Mouse (Mus musculus) E14TG2a.4 (cell line): ENCODE data around the gene Ubc.

ENCODE experiments used
- H3K27me3 ChIP-seq: 2 replicates; pipeline ENCODE4 v1.6.1; 2014; ENCODE audit warnings: low read length, control low read depth; ENCODE audit not compliant: insufficient read depth
- H3K36me3 ChIP-seq: 2 replicates; pipeline ENCODE4 v1.6.1; 2014; ENCODE audit warnings: low read length, control low read depth; ENCODE audit not compliant: insufficient read depth
- H3K4me1 ChIP-seq: replicated peaks from 2 replicates; pipeline ENCODE4 v1.6.1; 2014; ENCODE audit warnings: low read depth, low read length, control low read depth
- H3K4me3 ChIP-seq: replicated peaks from 2 replicates; pipeline ENCODE4 v1.5.1; 2014; ENCODE audit warnings: mild to moderate bottlenecking, low read length
- H3K9me3 ChIP-seq: 2 replicates; pipeline ENCODE4 v1.6.1; 2014; ENCODE audit warnings: low read length, control low read depth
- CTCF ChIP-seq: conservative IDR thresholded peaks from 2 replicates; pipeline ENCODE4 v1.5.1; 2014; ENCODE audit warnings: low read length
- NANOG ChIP-seq: IDR thresholded peaks from 2 replicates; pipeline ENCODE4 v1.6.1; 2014; ENCODE audit warnings: borderline replicate concordance, low read length, mixed read lengths
- POU5F1 ChIP-seq: IDR thresholded peaks from 2 replicates; pipeline ENCODE4 v1.6.1; 2014; ENCODE audit warnings: low read length, borderline replicate concordance

Ubc gene

DNA sequence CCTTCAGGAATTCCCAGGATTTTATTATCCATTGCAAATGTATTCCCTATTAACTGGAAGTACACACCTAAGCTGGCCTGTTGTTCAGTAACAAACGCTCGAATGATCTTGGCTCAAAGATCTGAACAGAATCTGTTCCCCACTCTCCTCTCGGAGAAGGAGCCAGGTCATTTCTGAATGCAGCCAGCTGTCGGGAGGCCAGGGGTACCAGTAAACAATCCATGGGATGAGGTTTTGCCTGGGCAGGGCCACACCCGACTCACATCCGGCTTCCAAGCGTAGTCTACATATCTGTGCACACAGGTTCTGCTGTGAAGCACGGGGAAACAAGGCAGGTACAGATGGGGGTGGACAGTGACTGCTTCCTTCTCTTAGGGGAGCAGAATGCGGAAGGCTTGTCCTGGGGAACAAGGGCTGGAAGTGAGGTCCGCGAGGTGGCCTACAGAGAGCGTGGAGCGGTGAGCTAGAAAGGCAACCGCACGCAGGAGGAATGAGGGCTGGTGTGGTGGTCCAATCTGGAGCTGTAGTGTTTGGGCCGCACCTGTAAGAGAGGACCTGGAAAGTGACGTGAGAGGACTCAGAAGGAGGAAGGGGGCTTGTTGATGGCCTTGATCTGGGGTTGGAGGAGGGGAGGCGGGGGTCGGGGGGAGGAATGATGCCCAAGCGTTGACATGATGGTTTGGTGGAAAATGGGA, 16.5 kb upstream of the Ubc start:
- Histone ChIP-seq H3K4me3 (peak overlapping the region; percentile 86), H3K4me1 (peaks cover 73% of the 10 kb centered on the region), H3K9me3 (no peaks in the 10 kb centered on the region), H3K27me3 (no peaks in the 10 kb centered on the region), H3K36me3 (no peaks in the 10 kb centered on the region)
- TF ChIP-seq NANOG (no peak), CTCF (no peak), POU5F1 (no peak)

DNA sequence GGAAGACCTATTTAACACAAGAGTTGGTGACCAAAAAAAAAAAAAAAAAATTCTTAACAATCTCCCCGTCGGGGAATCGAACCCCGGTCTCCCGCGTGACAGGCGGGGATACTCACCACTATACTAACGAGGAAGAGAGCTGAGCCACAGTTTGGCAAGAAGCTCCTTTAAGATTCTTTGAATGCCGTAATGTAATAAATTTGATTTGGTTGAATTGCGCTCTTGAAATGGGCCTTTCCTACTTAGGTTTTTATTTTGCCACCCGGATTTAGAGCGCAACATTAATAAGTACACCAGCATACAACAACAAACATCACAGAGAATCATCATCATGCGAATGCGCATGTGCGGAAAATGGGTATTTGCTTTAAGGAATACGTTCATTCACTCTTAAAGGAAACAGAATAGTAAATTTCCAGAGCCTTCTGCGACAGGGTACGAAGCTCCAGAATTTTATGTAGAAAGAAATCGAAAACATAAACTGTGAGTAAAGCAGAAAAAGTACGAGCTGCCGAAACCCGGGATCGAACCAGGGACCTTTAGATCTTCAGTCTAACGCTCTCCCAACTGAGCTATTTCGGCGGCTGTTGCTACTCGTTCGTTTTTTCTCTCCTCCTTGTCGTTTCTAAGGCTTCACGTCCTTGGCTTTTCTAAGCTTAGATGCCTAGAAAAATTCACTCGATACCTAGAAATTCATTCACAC, 15.7 kb upstream of the Ubc start:
- Histone ChIP-seq H3K4me1 (peaks cover 78% of the 10 kb centered on the region), H3K27me3 (no peaks in the 10 kb centered on the region), H3K36me3 (no peaks in the 10 kb centered on the region), H3K4me3 (peak overlapping the region; percentile 86), H3K9me3 (no peaks in the 10 kb centered on the region)
- no peak for TF ChIP-seq POU5F1
- no peak for TF ChIP-seq CTCF
- TF ChIP-seq NANOG, result no peak

DNA sequence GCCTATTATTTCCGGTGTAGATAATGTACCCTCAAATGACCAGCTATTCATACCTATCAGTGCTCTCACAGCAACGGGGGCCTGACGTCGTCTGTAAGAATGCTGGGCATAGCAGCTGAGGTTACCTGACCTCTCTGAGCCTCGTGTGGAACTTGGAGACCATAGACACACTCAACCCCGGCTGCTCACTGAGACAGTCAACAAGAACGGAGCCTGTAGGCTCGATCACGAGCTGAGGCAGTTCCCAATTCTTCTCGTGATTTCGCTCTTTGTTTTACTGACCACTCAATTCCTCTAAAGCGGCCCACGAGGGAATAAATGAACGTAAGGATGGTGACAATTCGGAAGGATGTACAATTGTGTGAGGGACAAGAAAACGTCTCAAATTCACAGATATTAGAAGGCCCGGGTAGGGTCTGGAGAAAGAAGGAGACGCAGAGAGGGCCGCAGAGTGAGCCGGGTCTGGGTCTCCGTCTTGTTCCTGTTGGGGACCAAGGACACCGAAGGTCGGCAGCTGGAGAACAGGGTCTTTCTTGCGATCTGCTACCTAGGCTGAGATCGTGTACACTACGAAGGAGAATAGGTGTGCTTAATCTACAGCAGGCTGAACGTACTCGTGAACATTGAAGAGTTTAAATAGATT, 15.0 kb upstream of the Ubc start:
- Histone ChIP-seq H3K9me3 (no peaks in the 10 kb centered on the region), H3K27me3 (no peaks in the 10 kb centered on the region), H3K4me1 (peaks cover 73% of the 10 kb centered on the region), H3K36me3 (no peaks in the 10 kb centered on the region), H3K4me3 (peak overlapping the region; percentile 86)
- no peak for TF ChIP-seq NANOG
- TF ChIP-seq CTCF, result no peak
- no peak for TF ChIP-seq POU5F1

DNA sequence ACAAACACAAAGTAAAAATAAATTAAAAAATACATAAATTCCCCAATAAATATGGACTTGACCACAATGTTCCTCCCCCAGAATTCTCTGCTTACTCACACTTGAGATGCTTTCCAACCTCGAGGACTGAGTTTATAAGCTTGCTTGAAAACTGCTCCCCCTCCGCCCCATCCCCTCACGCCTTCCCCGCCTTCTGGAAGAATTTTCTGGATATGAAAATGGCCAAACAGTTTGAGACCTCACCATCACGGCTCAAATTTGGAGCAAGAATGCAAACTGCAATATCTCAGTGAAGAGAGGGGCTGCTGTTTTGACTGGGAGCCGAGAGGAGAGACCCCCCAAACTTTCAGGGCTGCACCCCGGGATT, 14.5 kb upstream of the Ubc start:
- H3K27me3 ChIP-seq, result no peaks in the 10 kb centered on the region
- H3K4me1 ChIP-seq, result peaks cover 68% of the 10 kb centered on the region
- H3K36me3 ChIP-seq, result no peaks in the 10 kb centered on the region

DNA sequence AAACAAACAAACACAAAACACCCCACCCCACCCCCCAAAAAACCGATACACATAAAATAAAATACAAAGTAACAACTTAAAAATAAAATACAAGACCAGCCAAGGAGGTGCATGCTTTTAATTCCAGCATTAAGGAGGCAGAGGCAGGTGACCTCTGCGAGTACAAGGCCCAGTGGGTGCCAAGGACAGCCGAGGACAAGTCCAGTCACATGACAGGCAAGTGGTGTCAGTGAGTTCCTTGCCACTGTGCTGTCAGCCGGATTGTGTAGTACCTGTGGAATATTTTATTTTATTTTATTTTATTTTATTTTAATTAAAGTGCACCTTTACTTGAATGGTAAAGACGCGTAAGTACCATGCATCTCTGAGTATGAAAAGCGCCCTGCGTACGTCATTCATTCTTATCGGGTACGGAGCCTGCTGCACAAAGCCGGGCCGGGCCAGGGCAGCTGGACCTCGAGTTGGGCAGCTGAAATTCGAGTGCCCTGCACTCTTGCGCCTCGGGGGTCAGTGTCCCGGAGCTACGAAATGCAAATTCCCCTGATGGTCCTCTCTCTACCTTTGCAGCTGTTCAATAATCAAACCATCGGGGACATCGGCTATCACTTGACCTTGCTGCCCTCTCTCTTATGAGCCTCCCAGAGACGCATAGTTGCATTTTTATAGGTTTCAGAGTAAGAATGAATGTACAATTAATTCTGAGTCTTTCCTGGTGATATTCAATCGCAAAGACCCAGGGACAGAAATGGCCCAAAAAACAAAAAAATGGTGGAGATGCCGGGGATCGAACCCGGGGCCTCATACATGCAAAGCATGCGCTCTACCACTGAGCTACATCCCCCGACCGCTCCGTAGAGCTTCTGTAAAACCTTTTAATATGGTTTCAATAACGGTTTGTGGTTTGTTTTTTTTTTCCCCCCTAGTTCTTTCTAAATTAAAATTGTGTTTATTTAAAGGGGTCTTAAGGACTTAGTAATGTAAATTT, 13.8 kb upstream of the Ubc start:
- H3K27me3 ChIP-seq, result peaks cover 3% of the 10 kb centered on the region
- no peak for TF ChIP-seq CTCF
- no peak for TF ChIP-seq NANOG
- TF ChIP-seq POU5F1, result no peak
- no peaks in the 10 kb centered on the region for H3K9me3 ChIP-seq
- H3K4me1 ChIP-seq, result peaks cover 67% of the 10 kb centered on the region
- H3K36me3 ChIP-seq, result no peaks in the 10 kb centered on the region
- H3K4me3 ChIP-seq, result peak overlapping the region; percentile 86

More for the DNA sequence above, 14.5 kb upstream of the Ubc start:
- Histone ChIP-seq H3K4me3 (peak overlapping the region; percentile 86), H3K9me3 (no peaks in the 10 kb centered on the region)
- TF ChIP-seq NANOG (no peak), CTCF (no peak)

DNA sequence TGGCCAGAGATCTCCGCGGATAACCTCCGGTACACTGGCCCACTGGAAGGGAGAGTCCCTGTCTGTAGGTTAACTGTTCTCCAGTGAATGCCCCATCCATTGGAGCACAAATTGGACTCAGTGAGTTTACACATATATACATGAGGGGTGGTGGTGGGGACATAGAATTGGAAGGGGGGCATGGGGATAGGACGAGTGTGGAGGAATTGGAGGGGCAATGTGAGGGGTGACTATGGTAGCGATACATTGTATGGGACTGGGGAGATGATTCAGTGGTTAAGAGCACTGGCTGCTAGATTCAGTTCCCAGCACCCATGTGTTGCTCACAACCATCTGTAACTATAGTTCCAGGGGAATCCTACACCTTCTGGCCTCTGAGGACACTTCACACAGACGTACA, 13.0 kb upstream of the Ubc start:
- Histone ChIP-seq H3K27me3 (peaks cover 5% of the 10 kb centered on the region), H3K4me3 (peak overlapping the region; percentile 45), H3K9me3 (no peaks in the 10 kb centered on the region), H3K4me1 (peaks cover 59% of the 10 kb centered on the region), H3K36me3 (no peaks in the 10 kb centered on the region)
- TF ChIP-seq POU5F1, result no peak

DNA sequence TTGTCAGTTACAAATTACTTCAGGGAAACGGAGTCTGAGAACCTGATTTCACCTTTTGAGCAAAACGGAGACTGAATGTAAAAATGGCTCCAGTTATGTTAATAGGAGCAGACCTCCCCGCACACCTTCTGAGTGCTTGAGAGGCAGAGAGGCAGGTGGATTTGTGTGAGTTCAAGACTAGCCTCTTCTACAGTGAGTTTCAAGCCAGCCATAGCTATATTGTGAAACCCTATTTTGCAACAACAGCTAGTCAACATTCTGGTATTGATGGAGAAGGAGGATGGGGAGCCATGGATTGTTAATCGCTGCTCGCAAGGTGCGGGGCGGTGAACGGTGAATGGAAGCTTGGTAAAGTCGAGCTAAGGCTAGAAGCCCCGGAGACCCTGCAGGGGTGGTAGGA, 12.5 kb upstream of the Ubc start:
- peak overlapping the region; percentile 45 for H3K4me3 ChIP-seq
- peaks cover 5% of the 10 kb centered on the region for H3K27me3 ChIP-seq
- no peaks in the 10 kb centered on the region for H3K9me3 ChIP-seq
- H3K4me1 ChIP-seq, result peaks cover 55% of the 10 kb centered on the region
- TF ChIP-seq NANOG, result no peak
- no peak for TF ChIP-seq POU5F1
- no peak for TF ChIP-seq CTCF
- H3K36me3 ChIP-seq, result no peaks in the 10 kb centered on the region

DNA sequence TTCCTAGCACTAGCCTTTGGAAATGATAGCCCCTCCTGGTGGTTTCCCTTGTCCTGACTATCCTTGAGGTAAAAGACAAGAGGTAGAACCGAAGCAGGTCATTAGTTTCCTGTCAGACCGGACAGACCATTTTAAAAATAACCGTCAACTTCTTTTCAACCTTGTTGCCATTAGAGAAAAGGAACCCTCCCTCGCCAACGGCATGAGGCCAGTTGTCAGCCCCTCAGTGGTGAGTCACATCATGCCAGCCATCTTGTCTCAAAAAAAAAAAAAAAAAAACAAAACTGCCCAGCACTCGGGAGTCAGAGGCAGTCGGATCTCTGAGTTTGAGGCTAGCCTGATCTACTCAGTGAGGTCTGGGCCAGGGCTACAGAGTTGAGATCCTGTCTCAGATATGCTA, 10.9 kb upstream of the Ubc start:
- no peak overlapping the region for H3K4me3 ChIP-seq
- no peaks in the 10 kb centered on the region for H3K36me3 ChIP-seq
- H3K4me1 ChIP-seq, result peaks cover 40% of the 10 kb centered on the region
- no peaks in the 10 kb centered on the region for H3K9me3 ChIP-seq
- TF ChIP-seq POU5F1 (no peak), CTCF (0 out of 2 replicates have a peak, but pooled peaks have one; percentile 13)
- peaks cover 5% of the 10 kb centered on the region for H3K27me3 ChIP-seq
